Mouse (Mus musculus): ENCODE measurements at regions not wholly inside any gene's neighbourhood (a gene's known extent, or its start where the extent isn't known, plus 50 kb on each side); places are given as distances from the start of the nearest gene placed in this dataset.

GRCm38 (mm10) chr2:50805645-50806044 is 343.3 kb downstream of the Rnd3 start:
- TF ChIP-seq HCFC1 (IDR thresholded peaks at IDR 0.05; ENCODE audit: borderline replicate concordance, insufficient read depth, low read length) (no peak), CHD2 (IDR thresholded peaks at IDR 0.05; ENCODE audit: low read depth, low read length) (no peak), ZC3H11A (IDR thresholded peaks at IDR 0.05; ENCODE audit: borderline replicate concordance, low read depth, low read length) (no peak), MAFK (IDR thresholded peaks at IDR 0.05; ENCODE audit: insufficient read depth, low read depth, low read length) (no peak), ZNF384 (IDR thresholded peaks at IDR 0.05; ENCODE audit: low read depth, low read length) (no peak)
